Mouse (Mus musculus) limb, embryonic 14.5 days (tissue): ENCODE measurements at regions not wholly inside any gene's neighbourhood (a gene's known extent, or its start where the extent isn't known, plus 50 kb on each side); places are given as distances from the start of the nearest gene placed in this dataset.
A peak's percentile ranks its signal among the peaks of the same experiment; 100 is the strongest.

ENCODE experiments used
- ATAC-seq: fragments of 200-750 bp; cut with Nextera tagmentation; 2 replicates; pipeline ENCODE4 v1.8.0; 2017; ENCODE audit warnings: low read depth, moderate number of reproducible peaks, moderate TSS enrichment; ENCODE audit not compliant: low FRiP score
- DNase-seq: peaks from one replicate; pipeline ENCODE4 v3.0.0-alpha.2; 2015; ENCODE audit warnings: low spot score
- H3K27ac ChIP-seq: fragments of 300-500 bp; sonication (generic); replicated peaks from 2 replicates; pipeline ENCODE4 v1.5.1; 2014; ENCODE audit warnings: low read depth, mild to moderate bottlenecking, low read length, moderate library complexity, mixed read lengths
- H3K27me3 ChIP-seq: fragments of 300-500 bp; sonication (generic); 2 replicates; pipeline ENCODE4 v1.6.1; 2014; ENCODE audit warnings: low read length, mixed read lengths; ENCODE audit not compliant: control insufficient read depth, insufficient read depth
- H3K36me3 ChIP-seq: fragments of 300-500 bp; sonication (generic); 2 replicates; pipeline ENCODE4 v1.6.1; 2014; ENCODE audit warnings: mild to moderate bottlenecking, low read length, moderate library complexity, mixed read lengths; ENCODE audit not compliant: control insufficient read depth, insufficient read depth
- H3K4me1 ChIP-seq: fragments of 300-500 bp; sonication (generic); 2 replicates; pipeline ENCODE4 v1.6.1; 2014; ENCODE audit warnings: antibody characterized with exemption, low read length, mixed read lengths; ENCODE audit not compliant: control insufficient read depth, insufficient read depth
- H3K4me2 ChIP-seq: fragments of 300-500 bp; sonication (generic); replicated peaks from 2 replicates; pipeline ENCODE4 v1.6.1; 2014; ENCODE audit warnings: low read depth, mild to moderate bottlenecking, low read length, moderate library complexity; ENCODE audit not compliant: severe bottlenecking
- H3K4me3 ChIP-seq: fragments of 300-500 bp; sonication (generic); replicated peaks from 2 replicates; pipeline ENCODE4 v1.5.1; 2014; ENCODE audit warnings: low read length
- H3K9ac ChIP-seq: fragments of 300-500 bp; sonication (generic); 2 replicates; pipeline ENCODE4 v1.6.1; 2014; ENCODE audit warnings: mild to moderate bottlenecking, low read depth, low read length, moderate library complexity; ENCODE audit not compliant: severe bottlenecking
- H3K9me3 ChIP-seq: fragments of 300-500 bp; sonication (generic); 2 replicates; pipeline ENCODE4 v1.6.1; 2016; ENCODE audit warnings: low read length; ENCODE audit not compliant: control insufficient read depth
- POLR2A ChIP-seq: fragments of 200-500 bp; IDR thresholded peaks from 2 replicates; pipeline ENCODE4 v1.8.0; 2012; ENCODE audit warnings: inconsistent platforms, mild to moderate bottlenecking, moderate library complexity, borderline replicate concordance; ENCODE audit not compliant: insufficient read depth, insufficient read length; ENCODE audit errors: extremely low read depth
- WGBS: fragments of 180-500 bp; shearing (Covaris S2); extraction: QIAGEN DNeasy Blood & Tissue Kit; methylation state at CpG from one replicate; pipeline ENCODE4 v1.1.7; 2014; 5-methylcytosine and 5-hydroxymethylcytosine counted together

DNA sequence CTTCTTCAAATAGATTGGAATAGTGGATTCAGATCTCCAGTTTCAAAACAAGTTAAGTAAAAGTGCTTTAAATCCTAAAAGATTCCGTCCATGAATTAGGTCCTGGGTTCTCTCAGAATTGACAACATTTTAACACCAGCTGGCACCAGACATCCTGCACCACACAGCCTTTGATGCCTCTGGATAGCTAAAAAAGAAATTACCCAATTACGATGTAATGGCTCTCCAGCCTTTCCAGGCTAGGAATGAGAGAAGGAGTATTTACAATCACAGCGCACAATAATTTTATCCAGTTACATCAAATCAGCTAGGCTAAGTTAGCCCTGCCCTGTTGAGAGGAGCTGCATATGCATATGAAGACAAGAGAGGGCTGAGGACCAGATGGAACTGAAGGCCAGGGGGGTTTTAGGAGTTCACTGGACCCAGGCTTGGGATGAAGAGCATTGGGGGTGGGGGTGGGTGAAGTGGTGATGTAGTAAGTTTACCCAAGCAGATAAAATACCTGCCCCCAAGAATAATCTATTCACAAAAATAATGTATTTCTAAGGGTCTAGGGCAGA is 455.8 kb upstream of the Tle4 start:
- Histone ChIP-seq H3K4me3 (no peak overlapping the region), H3K4me2 (no peak overlapping the region), H3K27ac (no peak overlapping the region), H3K36me3 (no peaks in the 10 kb centered on the region), H3K4me1 (peaks cover 8% of the 10 kb centered on the region), H3K9ac (no peak overlapping the region), H3K9me3 (no peaks in the 10 kb centered on the region), H3K27me3 (no peaks in the 10 kb centered on the region)
- WGBS = 20% methylated on average over 3 of the region's 3 CpGs
- DNase-seq (no peak), ATAC-seq (no peak)
- TF ChIP-seq POLR2A = no peak

GRCm38 (mm10) chr19:15052642-15053239 is 454.9 kb upstream of the Tle4 start:
- Histone ChIP-seq H3K36me3 (no peaks in the 10 kb centered on the region), H3K9me3 (no peaks in the 10 kb centered on the region), H3K27me3 (no peaks in the 10 kb centered on the region), H3K4me3 (no peak overlapping the region), H3K4me1 (peaks cover 8% of the 10 kb centered on the region), H3K27ac (no peak overlapping the region), H3K9ac (no peak overlapping the region), H3K4me2 (no peak overlapping the region)
- WGBS = 36% methylated on average over 10 of the region's 10 CpGs
- ATAC-seq (no peak), DNase-seq (no peak)
- no peak for TF ChIP-seq POLR2A

- DNase-seq (no peak), ATAC-seq (no peak; the same call in 1 of the 2 replicates)
- H3K9ac ChIP-seq = no peak overlapping the region
- no peak overlapping the region for H3K4me3 ChIP-seq
- H3K4me2 ChIP-seq = no peak overlapping the region
- no peaks in the 10 kb centered on the region for H3K9me3 ChIP-seq
- H3K27ac ChIP-seq = no peak overlapping the region
- TF ChIP-seq POLR2A = no peak
- H3K4me1 ChIP-seq = peaks cover 2% of the 10 kb centered on the region; the same call in 1 of the 2 replicates
- WGBS = 50% methylated on average over 2 of the region's 2 CpGs
- H3K27me3 ChIP-seq = no peaks in the 10 kb centered on the region
- no peaks in the 10 kb centered on the region for H3K36me3 ChIP-seq
Measured at GRCm38 (mm10) chr19:15047896-15048295, 450.0 kb upstream of the Tle4 start.

- no peak overlapping the region for H3K4me2 ChIP-seq
- H3K4me3 ChIP-seq = no peak overlapping the region
- H3K27ac ChIP-seq = no peak overlapping the region
- no peak for DNase-seq
- no peak for TF ChIP-seq POLR2A
- H3K9ac ChIP-seq = no peak overlapping the region
- no peaks in the 10 kb centered on the region for H3K4me1 ChIP-seq
- H3K9me3 ChIP-seq = no peaks in the 10 kb centered on the region
- ATAC-seq = peak; percentile 81
- H3K36me3 ChIP-seq = no peaks in the 10 kb centered on the region
- WGBS = 70% methylated on average over 4 of the region's 4 CpGs
- H3K27me3 ChIP-seq = no peaks in the 10 kb centered on the region
Measured at GRCm38 (mm10) chr19:15047306-15047868, 449.5 kb upstream of the Tle4 start.

GRCm38 (mm10) chr19:15035554-15035953 is 437.7 kb upstream of the Tle4 start:
- H3K27me3 ChIP-seq = no peaks in the 10 kb centered on the region; the same call in 1 of the 2 replicates
- H3K27ac ChIP-seq = no peak overlapping the region
- H3K36me3 ChIP-seq = no peaks in the 10 kb centered on the region
- H3K4me3 ChIP-seq = no peak overlapping the region
- no peak overlapping the region for H3K9ac ChIP-seq
- WGBS = under 1% methylated on average over 3 of the region's 3 CpGs
- ATAC-seq = peak; percentile 62; the same call in 1 of the 2 replicates
- no peak overlapping the region for H3K4me2 ChIP-seq
- H3K4me1 ChIP-seq = 0 out of 2 replicates have a peak, but pooled peaks cover 3% of the 10 kb centered on the region
- H3K9me3 ChIP-seq = no peaks in the 10 kb centered on the region
- DNase-seq = peak; percentile 66
- no peak for TF ChIP-seq POLR2A
